ENCODE assay signal across 1 mouse cellular context in genomic region chr16:8674165-8674564, GRCm38 (mm10).
TF ChIP-seq lines count a peak whose summit lies in the region.

No protein-coding gene starts in this region.

TF ChIP-seq in CH12.LX, 34 proteins besides CTCF, POLR2A, EP300 and RAD21 (continued from another document):
- TF ChIP-seq HCFC1 (IDR thresholded peaks at IDR 0.05; ENCODE audit: low read depth, low read length) = no peak; the same call in 1 of the 2 replicates
- TF ChIP-seq BHLHE40 (IDR thresholded peaks at IDR 0.05; ENCODE audit: low read depth, low read length) = 0 out of 2 replicates have a peak, but pooled peaks have one; percentile 25
- TF ChIP-seq UBTF (IDR thresholded peaks at IDR 0.05; ENCODE audit: low read depth, low read length) = no peak
TF ChIP-seq in CH12.LX: peak in this region for 9.
